Mouse (Mus musculus) kidney, postnatal 4 days (tissue): Measurements from ENCODE around the gene Dph7.
"Not testable (repeated sequence)": the region's sequence is repeated elsewhere in the genome, so short reads cannot be mapped to it uniquely, and the experiment has no call there.

Experiments used
- DNase-seq, 2 experiments: peaks; one replicate each; pipeline ENCODE4 v3.0.0; 2021; ENCODE audit warnings: mixed read lengths in 2 of 2

Dph7 gene

GRCm38 (mm10) chr2:24974452-24974851 lies 12.3 kb downstream of the Dph7 start:
- not testable (repeated sequence) for DNase-seq

- DNase-seq = peak; percentile 97 to 99
Observed at GRCm38 (mm10) chr2:24974906-24975703, 12.9 kb downstream of the Dph7 start, which contains the start of gene Mrpl41. Gene Mrpl41, minus strand, starts transcription at chr2:24975098.

GRCm38 (mm10) chr2:24975704-24976297 lies 13.6 kb downstream of the Dph7 start, which contains the start of gene Pnpla7:
Gene Pnpla7, plus strand, starts transcription at chr2:24976033.
- peak; percentile 81 to 88 for DNase-seq

GRCm38 (mm10) chr2:24976960-24977359 lies 14.8 kb downstream of the Dph7 start:
- no peak for DNase-seq

GRCm38 (mm10) chr2:24987762-24988161 lies 25.6 kb downstream of the Dph7 start:
- no peak for DNase-seq

GRCm38 (mm10) chr2:24995332-24995731 lies 33.1 kb downstream of the Dph7 start:
- no peak for DNase-seq

- no peak for DNase-seq
Observed at GRCm38 (mm10) chr2:24996471-24996870, 34.3 kb downstream of the Dph7 start.

GRCm38 (mm10) chr2:25000544-25001235 lies 38.5 kb downstream of the Dph7 start:
- peak; percentile 59 to 66 for DNase-seq

- no peak for DNase-seq
Observed at GRCm38 (mm10) chr2:25003946-25004786, 42.0 kb downstream of the Dph7 start.

- no peak for DNase-seq
Observed at GRCm38 (mm10) chr2:25006767-25007166, 44.6 kb downstream of the Dph7 start.

GRCm38 (mm10) chr2:25008250-25008649 lies 46.0 kb downstream of the Dph7 start:
- DNase-seq = peak in 1 of 2 experiments; percentile 15
